Mouse (Mus musculus): Measurements from ENCODE around the gene Opa3.

- TF ChIP-seq CTCF (IDR thresholded peaks at IDR 0.05; ENCODE audit: low read depth) (no peak), EP300 (IDR thresholded peaks at IDR 0.05; ENCODE audit: low read depth) (no peak)
Observed at GRCm38 (mm10) chr7:19230041-19230580, 2.0 kb downstream of the Opa3 start.

Data from liver, embryonic 14.5 days (tissue).